Mouse (Mus musculus): ENCODE data around the gene Hmgn3.

GRCm38 (mm10) chr9:83100786-83101185 is 45.7 kb downstream of the Hmgn3 start:
- TF ChIP-seq TAL1 (IDR thresholded peaks at IDR 0.05; ENCODE audit: low read length), result no peak
- no peak for TF ChIP-seq E2F4 (IDR thresholded peaks at IDR 0.05; ENCODE audit: borderline replicate concordance, low read depth, low read length)
- no peak for TF ChIP-seq CTCF (IDR thresholded peaks at IDR 0.05 in 2 of 3, conservative IDR thresholded peaks at IDR 0.05 in 1 of 3; ENCODE audit: control insufficient read depth in 1 of 3, insufficient read depth in 1 of 3, low read depth in 2 of 3, low read length in 3 of 3, poor library complexity in 1 of 3, severe bottlenecking in 1 of 3)
- no peak for TF ChIP-seq POLR2AphosphoS5 (IDR thresholded peaks at IDR 0.05; ENCODE audit: borderline replicate concordance, low read depth, low read length)
- TF ChIP-seq CHD2 (IDR thresholded peaks at IDR 0.05; ENCODE audit: low read length), result no peak
- no peak for TF ChIP-seq ZMIZ1 (IDR thresholded peaks at IDR 0.05; ENCODE audit: low read depth, low read length)
- TF ChIP-seq GATA1 (IDR thresholded peaks at IDR 0.05; ENCODE audit: low read depth, low read length), result no peak
- no peak for TF ChIP-seq RCOR1 (IDR thresholded peaks at IDR 0.05; ENCODE audit: low read depth, low read length)
- TF ChIP-seq MAX (IDR thresholded peaks at IDR 0.05; ENCODE audit: low read length), result no peak
- no peak for TF ChIP-seq POLR2A (IDR thresholded peaks at IDR 0.05; ENCODE audit: control insufficient read depth in 1 of 2, insufficient read depth in 1 of 2, low read depth in 1 of 2, low read length in 2 of 2, poor library complexity in 1 of 2)
- TF ChIP-seq HCFC1 (IDR thresholded peaks at IDR 0.05; ENCODE audit: low read depth, low read length), result no peak
- no peak for TF ChIP-seq ZKSCAN1 (IDR thresholded peaks at IDR 0.05; ENCODE audit: low read depth, low read length)
- no peak for TF ChIP-seq UBTF (IDR thresholded peaks at IDR 0.05; ENCODE audit: borderline replicate concordance, insufficient read depth, low read depth, low read length)
- no peak for TF ChIP-seq USF2 (IDR thresholded peaks at IDR 0.05; ENCODE audit: borderline replicate concordance in 1 of 2, insufficient read depth in 1 of 2, low read depth in 1 of 2, low read length in 2 of 2)

Measured in MEL (cell line).